Mouse (Mus musculus) embryo, embryonic 10.5 days (tissue): Measurements from ENCODE around the gene Eif1ad.
"Not testable (repeated sequence)": the region's sequence is repeated elsewhere in the genome, so short reads cannot be mapped to it uniquely, and the experiment has no call there.

Experiments used
- DNase-seq: peaks from one replicate; pipeline ENCODE4 v3.0.0-alpha.2; 2015; ENCODE audit warnings: low spot score

The Eif1ad gene

DNA sequence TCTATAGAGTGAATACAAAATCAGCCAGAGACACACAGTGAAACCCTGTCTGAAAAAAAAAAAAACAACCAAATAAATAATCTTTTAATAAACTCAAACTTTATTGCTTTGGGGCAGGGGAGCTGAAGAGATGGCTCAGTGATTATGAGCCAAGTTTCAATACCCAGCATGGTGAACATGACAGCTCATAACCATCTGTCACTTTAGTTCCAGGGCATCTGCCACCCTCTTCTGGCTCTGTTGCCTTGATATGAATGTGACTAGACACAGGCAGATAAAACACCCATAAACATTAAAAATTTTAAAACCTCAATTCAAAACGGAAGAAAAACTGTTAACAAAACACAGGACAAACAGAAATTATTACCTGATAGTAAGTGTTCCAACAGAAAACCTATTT, 10.9 kb downstream of the Eif1ad start:
- no peak for DNase-seq

DNA sequence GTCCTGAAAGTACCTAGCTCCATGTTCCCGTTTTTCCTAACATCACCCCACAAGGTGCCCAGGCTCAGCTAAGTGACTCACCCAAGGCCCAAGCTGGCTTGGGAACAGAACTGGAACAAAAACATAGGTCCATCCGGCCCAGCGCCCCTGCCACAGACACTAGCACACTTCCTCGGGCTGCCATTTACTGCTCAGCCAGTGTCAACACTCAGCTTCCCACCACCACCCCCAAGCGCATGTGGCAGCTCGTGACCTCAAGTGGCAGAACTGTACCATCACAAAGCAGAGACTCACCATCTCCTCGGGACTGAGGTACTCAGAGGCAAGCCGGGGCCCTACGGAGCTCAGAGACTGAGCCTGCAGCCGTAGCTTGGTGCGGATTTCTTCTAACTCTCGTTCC, 16.8 kb downstream of the Eif1ad start:
- DNase-seq, result no peak

DNA sequence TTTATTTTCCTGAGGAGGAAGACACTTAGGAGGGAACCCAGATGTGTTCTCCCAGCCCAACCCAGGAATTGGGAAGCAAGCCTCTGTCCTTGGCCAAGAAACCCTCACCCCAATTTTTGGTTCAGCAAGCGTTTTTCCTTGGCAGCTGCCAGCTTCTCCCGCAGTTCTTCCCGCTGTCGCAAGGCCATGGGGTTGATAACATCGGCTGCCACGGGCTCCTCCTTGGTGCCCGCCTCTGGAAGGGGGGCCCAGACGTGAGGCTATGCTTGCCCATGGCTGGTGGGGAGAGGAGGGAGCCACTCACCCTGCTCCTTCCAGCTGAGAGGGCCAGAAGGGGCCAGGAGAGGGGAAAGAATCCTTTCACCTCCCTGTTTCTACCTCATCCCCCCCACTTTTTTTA, 18.2 kb downstream of the Eif1ad start:
- DNase-seq, result no peak

DNA sequence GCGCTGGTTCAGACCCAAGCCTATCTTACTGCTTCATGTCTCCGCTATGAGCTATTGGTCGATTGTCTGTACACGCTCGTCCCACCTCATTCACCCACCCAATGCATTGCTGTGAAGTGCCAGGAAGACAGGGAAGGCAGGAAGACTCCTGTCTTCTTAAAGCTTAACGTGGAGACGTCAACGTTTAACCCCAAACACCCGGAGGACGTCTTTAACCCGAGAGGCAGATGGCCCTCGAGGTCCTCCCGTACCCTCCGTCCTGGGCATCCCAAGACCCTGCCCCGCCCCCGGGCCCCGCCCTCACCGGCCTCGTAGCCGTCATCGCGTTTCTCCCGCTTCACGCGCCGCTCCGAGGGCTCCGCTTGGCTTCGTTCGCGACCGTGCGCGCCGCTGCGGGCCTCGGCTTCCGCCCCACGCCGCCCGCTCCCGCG, 21.5 kb downstream of the Eif1ad start:
- DNase-seq, result peak; percentile 36

DNA sequence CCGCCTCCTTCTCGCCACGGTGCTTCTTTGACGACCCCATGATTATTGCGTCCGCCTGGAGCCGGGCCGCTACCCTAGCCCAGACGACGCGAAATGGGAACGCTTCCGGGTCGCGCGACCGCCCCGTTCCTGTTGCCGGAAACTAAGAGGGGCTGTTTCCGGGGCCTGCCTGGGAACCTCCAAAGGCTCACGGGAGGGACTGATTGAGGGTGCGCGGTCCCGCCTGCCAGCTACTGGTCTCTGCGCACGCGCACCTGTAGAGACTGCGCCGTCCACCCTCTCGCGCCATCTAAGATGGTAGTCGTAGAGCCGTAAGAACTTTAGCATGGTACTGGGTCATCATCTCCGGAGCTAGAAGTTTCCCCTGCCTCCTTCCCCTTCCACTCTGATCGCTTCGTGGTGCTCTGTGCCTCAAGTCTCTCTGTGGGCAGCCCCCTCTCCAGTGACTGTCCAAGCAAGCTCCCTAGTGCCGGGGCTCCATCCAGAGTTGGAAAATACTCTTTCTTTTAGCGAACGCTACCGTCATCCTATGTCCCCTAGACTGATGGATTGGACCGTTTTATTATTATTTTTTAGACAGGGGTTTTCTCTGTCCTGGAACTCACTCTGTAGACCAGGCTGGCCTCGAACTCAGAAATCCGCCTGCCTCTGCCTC, 22.2 kb downstream of the Eif1ad start, which contains the start of gene Sart1:
TSS of gene Sart1 (minus strand) at position 116 of the 655 bp plus-strand sequence.
- DNase-seq, result peak; percentile 98

DNA sequence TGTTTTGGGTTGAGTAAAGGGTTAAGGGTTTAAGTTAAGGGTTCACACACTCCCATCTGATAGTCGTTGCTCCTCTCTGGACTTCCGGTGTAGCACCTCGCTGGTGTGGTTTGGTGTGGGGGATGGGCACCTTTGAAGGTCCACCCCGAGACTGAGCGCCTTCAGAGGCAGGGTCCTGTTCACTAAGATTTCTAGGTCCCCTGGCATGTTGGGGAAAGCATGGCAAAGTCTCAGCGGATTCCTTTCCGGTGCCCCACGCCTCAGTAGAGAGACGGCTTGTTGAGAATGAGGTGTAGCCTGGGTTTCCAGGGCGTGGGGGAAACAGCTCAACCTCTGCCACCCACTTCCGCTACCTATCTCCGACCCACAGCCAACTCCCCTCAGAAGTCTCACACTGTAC, 23.1 kb downstream of the Eif1ad start:
- peak; percentile 60 for DNase-seq

DNA sequence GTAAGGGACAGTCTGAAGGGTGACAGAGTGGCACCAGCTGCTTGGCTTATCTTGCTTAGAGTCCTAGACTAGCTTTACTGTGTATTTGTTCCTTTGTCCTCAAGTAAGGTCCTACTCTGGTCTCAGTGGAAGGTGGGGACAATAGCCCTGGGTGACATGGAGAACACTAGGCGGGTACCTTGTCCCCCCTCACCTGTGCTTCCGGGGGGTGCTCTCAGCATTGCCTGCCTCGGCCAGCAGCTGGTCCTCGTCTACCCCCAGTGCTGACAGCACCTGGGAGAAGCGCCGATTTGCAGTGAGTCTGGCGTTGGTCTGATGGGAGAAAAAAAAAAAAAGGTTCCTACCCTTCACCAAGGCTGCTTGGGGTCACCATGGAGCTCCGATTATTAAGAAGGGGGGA, 23.9 kb downstream of the Eif1ad start:
- DNase-seq, result no peak

DNA sequence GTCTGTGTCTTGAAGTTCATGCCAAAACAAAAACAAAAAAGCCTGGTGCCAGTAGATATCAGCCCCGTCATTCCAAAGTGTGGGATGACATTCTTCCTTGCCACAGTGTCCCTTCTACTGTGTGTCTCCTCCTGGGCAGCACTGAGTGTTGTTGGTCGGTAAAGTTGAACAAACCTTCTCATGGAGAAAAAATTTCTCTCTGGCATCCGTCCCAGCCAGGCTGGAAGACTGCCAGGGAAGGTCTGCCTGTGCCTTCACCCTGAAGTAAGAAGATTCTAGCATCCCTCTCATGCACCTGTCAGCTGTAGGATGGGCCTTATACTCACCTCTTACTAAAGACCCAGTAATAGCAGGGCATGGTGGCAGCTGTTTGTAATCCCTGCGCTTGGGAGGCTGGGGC, 26.4 kb downstream of the Eif1ad start:
- no peak for DNase-seq

DNA sequence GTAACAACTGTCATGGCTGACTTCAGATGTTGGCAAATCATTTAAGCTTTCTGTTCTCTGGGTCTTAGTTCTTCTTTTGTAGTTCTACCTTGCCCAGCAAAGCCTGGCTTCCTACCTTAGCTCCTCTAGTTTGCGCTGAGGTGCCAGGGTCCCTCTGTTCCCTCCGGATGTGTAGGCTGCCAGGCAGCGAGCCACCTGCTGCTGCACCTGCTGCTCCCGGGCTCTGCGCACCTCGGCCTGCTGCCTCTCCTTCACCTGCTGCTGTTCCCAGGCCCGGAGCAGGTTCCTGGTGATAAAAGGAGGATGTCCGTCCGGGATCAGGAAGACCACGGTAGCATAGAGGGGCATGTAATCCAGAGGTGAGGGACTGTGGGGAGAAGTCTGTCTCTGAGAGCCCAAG, 27.6 kb downstream of the Eif1ad start:
- no peak for DNase-seq

DNA sequence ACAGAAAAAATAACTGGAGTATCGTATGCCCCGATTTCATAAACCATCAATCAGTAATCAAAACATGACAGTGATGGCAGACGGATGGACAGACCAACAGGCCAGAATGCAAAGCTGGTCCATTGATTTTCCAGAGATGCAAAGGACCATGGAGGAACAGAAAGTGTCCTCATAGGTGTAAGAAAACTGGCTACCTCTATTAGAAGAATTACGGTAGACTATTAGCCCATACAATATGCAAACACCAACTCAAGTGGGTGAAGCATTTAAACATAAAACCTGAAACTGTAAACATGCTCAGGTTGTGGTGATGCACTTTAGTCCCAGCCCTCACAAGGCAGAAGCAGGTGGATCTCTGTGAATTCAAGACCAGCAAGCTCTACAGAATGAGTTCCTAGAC, 28.8 kb downstream of the Eif1ad start:
- DNase-seq, result no peak

DNA sequence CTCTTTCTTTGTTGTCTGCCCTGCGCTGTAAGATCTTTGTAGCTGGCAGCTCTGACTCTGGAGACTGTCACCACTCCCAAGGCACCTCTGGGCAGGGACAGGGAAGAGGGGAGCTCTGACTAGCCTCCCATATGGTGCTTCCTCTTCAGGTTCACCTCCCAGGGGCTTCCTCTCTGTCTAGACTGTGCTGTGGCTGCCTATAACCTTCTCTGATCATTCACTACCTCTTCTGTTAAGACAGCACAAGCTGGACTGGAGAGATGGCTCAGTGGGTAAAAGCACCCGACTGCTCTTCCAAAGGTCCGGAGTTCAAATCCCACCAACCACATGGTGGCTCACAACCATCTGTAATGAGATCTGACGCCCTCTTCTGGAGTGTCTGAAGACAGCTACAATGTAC, 34.5 kb downstream of the Eif1ad start:
- DNase-seq, result not testable (repeated sequence)

DNA sequence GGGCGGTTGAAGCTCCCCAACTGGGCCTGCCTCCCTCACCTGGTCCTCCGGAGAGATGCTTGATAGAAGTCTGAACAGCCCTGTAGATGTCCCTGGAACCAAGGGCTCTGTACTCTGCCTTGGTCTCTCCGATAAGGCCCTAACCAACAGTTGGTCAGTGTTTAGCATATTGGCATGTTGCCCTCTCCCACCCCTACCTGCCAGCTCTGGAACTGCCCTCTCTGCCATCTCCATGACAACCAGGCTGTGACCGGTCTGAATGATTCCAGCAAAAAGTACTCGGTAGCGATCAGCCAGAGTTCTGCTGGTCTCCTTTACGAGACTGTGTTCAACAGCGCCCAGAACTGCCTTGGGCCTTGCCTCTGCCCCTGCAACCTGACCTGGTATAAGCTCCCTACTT, 35.8 kb downstream of the Eif1ad start, which contains the start of gene Tsga10ip:
TSS of gene Tsga10ip (minus strand) at position 234 of the 400 bp plus-strand sequence.
- no peak for DNase-seq

DNA sequence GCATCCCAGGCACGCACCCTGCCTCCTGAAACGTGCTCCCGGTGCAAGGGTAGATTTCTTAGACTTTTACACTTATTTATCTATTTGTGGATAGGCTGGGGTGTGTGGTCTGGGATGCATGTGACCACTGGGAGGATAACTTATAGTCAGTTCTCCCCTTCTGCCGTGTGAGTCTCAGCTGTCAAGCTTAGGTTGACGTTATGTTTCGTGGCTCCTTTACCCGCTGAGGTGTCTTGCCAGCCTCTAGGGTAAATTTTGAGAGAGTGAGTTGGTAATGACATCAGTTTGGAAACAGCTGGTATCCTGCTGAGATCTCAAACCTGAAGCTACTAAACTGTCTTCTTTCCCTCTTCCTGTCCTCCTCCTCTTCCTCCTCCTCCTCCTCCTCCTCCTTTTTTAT, 39.4 kb downstream of the Eif1ad start:
- DNase-seq, result peak; percentile 20

DNA sequence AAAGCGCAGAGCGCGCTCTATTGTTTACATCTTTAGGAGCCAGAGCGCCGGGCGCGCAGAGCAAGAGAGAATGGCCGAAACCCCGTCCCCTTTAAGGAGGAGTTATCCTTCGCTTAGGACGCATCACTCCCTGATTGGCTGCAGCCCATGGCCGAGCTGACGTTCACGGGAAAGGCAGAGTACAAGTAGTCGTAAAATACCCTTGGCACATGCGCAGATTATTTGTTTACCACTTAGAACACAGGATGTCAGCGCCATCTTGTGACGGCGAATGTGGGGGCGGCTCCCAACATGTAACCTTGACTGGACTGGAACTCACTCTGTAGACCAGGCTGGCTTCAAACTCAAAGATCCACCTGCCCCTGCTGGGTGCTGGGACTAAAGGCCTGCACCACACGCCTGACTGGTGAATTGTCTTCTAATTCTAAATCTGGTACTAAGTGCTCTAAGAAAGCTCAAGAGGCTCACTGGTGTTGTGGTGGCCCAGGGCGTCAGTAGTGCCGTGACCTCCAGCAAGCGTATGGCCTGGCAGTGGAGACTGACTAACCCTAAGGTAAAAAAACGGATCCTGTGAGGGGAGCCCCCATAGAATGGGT, 40.1 kb downstream of the Eif1ad start:
- peak; percentile 72 for DNase-seq

DNA sequence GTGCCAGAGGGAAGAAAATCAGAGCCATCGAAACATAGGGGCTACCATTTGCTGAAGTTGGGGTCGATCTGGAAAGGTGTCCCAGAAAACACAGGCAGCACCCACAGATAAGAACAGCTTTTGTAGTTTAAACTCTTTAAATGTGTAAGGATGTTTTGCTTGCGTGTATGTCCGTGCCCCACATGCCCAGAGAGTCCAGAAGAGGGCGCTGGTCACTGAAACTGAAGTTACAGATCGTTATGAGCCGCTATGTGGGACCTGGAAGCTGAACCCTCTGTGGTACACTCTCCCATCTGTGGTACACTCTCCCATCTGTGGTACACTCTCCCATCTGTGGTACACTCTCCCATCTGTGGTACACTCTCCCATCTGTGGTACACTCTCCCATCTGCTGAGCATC, 40.6 kb downstream of the Eif1ad start:
- peak; percentile 85 for DNase-seq

DNA sequence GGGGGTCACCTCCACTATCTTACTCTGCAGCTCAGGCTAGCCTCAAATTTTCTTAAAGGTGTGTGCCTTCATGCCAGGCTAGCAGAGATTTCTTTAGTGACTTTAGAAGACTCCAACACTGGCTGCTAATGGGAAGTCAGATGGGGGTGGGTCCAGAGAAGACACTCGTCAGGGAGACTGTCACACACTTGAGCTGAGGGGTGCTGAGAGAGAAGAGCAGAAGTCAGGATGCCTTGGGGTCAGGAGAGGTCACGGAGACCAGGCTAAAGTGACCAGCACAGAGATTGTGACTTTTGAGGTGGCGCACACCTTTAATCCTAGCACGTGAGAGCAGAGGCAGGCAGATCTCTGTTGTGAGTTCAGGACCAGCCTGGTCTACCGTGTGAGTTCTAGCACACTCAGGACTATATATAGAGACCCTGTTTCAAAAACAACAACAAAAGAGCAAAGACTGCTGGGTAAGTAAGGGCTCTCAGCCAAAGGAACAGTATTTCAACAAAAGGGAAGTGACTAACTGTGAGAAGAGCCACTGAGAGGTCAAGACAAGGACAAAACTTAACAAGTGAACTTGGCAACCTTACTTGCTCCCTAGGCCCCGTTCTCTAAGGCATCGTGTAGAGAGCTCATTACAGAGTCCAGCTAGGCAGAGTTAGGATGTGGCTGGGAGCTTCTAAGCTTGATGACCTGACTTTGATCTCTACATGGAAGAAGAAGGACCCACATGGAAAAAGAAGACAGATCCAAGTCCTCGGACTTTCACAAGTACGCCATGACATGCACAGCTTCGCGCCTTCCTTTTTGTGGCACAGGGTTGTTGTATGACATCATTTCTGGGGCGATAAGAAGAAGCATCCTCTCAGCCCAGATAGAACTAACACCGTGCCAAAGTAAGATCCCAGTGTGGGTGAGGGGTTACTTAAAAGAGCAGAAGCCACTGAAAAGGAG, 41.8 kb downstream of the Eif1ad start:
- DNase-seq, result no peak

DNA sequence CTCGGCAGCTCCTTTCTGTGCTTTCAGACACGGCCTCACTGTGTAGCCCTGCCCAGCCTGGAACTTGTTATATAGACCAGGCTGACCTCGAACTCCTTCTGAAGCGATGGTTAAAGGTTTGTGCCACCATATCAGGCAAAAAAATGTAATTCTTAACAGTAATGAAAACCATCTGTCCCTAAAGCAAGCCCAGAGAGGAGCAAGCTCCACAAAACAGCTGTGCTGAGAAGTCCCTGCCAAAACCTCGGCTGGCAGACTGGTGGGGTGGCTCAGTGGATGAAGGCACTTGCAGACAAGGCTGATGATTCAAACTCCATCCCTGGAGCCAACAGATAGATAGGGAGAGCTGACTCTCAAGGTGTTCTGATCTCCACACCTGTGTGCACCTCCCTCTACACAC, 42.5 kb downstream of the Eif1ad start:
- DNase-seq, result no peak

DNA sequence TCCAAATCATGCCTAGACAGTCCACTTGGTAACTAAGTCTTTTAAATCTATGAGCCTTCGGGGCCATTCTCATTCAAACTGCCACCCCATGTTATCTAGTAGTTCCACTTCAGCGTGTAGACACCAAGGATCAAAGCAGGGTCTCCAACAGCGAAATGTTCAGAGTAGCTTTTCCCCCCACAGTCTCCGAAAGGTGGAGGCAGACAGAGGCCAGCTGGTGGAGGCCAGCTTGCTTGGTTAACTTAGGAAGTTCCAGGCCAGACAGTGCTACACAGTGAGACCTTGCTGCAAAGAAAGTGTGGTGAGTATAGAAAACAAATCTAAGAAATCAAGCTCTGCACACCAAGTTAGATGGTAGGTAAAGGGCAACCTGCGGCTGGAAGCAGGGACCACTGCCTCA, 44.1 kb downstream of the Eif1ad start:
- DNase-seq, result no peak

DNA sequence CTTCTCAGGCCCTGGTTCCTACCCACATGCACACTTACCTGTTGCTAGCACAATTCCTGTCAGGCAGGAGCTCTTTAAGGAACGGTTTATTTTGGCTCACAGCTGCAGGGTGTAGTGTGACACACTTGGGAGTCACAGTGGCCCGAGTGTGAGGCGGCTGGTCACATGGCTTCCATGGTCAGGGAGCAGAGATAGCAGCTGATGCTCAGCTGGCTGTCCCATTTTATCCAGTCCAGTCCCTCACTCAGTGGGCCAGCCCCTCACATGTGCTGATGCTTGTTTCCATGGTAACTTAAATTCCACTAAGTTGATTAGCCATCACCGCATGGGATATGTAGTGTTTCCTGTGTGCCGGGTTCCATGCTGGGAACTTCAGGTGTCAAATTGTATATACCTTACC, 45.4 kb downstream of the Eif1ad start:
- DNase-seq, result no peak

DNA sequence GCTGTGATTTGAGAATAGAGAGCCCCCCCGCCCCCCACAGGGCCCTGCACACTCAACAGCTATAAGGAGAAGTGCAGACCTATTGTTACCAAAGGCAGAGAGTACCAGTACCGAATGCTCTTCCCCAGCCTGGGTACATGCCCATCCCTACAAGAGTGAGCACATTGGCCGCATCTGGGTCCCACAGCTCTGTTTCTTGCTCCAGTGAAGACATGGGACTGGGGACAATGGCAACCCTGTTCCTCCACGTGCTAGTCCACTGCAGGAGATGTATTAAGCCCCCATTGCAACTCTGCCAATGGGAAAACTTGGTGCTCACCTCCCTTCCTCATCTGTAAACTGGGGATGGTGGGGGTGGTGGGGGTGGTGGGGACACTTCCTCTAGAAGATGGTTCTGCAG, 47.3 kb downstream of the Eif1ad start:
- DNase-seq, result no peak

DNA sequence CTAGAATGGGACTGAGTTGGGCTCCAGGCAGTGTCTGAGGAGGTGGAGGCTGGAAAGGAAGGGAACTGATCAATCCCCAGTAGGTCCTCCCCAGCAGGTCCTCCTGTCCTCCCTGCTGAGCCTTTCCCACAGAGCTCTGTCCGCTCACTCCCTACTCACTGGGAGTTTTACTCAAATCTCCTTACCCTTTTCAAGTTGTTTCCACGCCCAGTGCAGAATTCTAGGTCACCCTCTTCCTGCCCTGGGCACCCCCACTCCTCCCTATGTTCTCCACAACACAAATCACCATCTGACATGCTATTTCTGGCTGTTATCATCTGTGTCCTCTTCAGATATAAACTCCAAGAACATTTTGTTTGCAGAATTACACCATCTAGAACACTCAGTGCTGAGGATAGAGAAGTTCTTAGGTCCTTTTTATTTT, 48.0 kb downstream of the Eif1ad start:
- DNase-seq, result no peak

DNA sequence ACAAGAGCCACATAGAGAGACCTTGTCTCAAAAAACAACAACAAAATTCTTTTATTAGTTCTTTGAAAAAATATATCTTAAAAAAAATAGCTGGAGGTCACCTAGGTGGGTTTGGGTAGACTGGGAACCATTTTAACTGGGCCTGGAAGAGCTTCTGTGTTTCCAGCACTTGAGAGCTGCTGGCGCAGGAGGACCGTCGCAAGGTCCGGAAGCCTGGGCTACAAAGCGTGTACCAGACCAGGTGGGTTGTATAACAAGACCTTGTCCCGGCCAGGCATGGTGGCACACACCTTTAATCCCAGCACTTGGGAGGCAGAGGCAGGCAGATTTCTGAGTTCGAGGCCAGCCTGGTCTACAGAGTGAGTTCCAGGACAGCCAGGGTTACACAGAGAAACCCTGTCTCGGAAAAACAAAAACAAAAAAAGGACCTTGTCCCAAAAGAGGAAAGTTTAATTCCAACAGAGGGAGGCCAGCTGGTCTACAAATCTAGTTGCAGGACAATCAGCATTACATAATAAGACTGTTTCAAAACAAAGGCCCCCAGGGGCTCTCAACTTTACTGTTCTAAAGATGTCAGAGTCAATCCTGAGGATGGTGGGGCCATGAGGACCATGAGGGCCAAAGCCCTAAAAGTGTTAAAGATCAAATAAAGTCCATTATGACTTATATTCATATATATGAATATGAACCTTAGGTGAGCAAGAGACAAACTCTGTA, 52.4 kb downstream of the Eif1ad start:
- no peak for DNase-seq
